Mouse (Mus musculus): Measurements from ENCODE around the gene Sik2. TPM values are rescaled to one million over a fixed set of nuclear protein-coding genes. Genes with fewer than 3 reads are reported as not detected.

Sik2 gene
- total RNA-seq (2017), result 31.4 and 33.9 TPM in 2 replicates

- peak; percentile 85 for ATAC-seq (ENCODE audit: extremely low read depth, insufficient number of reproducible peaks, low FRiP score, poor library complexity, severe bottlenecking)
Measured at GRCm38 (mm10) chr9:51008841-51009655, at the start of gene Sik2. Gene Sik2, minus strand, starts transcription at chr9:51009073.

GRCm38 (mm10) chr9:51056360-51057324 lies 47.8 kb upstream of the Sik2 start:
- ATAC-seq (ENCODE audit: extremely low read depth, insufficient number of reproducible peaks, low FRiP score, poor library complexity, severe bottlenecking), result no peak

- ATAC-seq (ENCODE audit: extremely low read depth, insufficient number of reproducible peaks, low FRiP score, poor library complexity, severe bottlenecking), result no peak
Measured at GRCm38 (mm10) chr9:51052180-51052579, 43.3 kb upstream of the Sik2 start.

GRCm38 (mm10) chr9:51042136-51042535 lies 33.3 kb upstream of the Sik2 start:
- ATAC-seq (ENCODE audit: extremely low read depth, insufficient number of reproducible peaks, low FRiP score, poor library complexity, severe bottlenecking), result no peak

GRCm38 (mm10) chr9:51041491-51041980 lies 32.7 kb upstream of the Sik2 start:
- no peak for ATAC-seq (ENCODE audit: extremely low read depth, insufficient number of reproducible peaks, low FRiP score, poor library complexity, severe bottlenecking)

- no peak for ATAC-seq (ENCODE audit: extremely low read depth, insufficient number of reproducible peaks, low FRiP score, poor library complexity, severe bottlenecking)
Measured at GRCm38 (mm10) chr9:51032785-51033529, 24.1 kb upstream of the Sik2 start.

GRCm38 (mm10) chr9:51032291-51032690 lies 23.4 kb upstream of the Sik2 start:
- ATAC-seq (ENCODE audit: extremely low read depth, insufficient number of reproducible peaks, low FRiP score, poor library complexity, severe bottlenecking), result no peak

GRCm38 (mm10) chr9:51031603-51032002 lies 22.7 kb upstream of the Sik2 start:
- no peak for ATAC-seq (ENCODE audit: extremely low read depth, insufficient number of reproducible peaks, low FRiP score, poor library complexity, severe bottlenecking)

- peak; percentile 90 for ATAC-seq (ENCODE audit: extremely low read depth, insufficient number of reproducible peaks, low FRiP score, poor library complexity, severe bottlenecking)
Measured at GRCm38 (mm10) chr9:51030147-51030546, 21.3 kb upstream of the Sik2 start.

- ATAC-seq (ENCODE audit: extremely low read depth, insufficient number of reproducible peaks, low FRiP score, poor library complexity, severe bottlenecking), result no peak
Measured at GRCm38 (mm10) chr9:51026952-51027351, 18.1 kb upstream of the Sik2 start.

GRCm38 (mm10) chr9:51021123-51021795 lies 12.4 kb upstream of the Sik2 start:
- ATAC-seq (ENCODE audit: extremely low read depth, insufficient number of reproducible peaks, low FRiP score, poor library complexity, severe bottlenecking), result no peak

- no peak for ATAC-seq (ENCODE audit: extremely low read depth, insufficient number of reproducible peaks, low FRiP score, poor library complexity, severe bottlenecking)
Measured at GRCm38 (mm10) chr9:51020351-51020750, 11.5 kb upstream of the Sik2 start.

- no peak for ATAC-seq (ENCODE audit: extremely low read depth, insufficient number of reproducible peaks, low FRiP score, poor library complexity, severe bottlenecking)
Measured at GRCm38 (mm10) chr9:51019670-51020069, 10.8 kb upstream of the Sik2 start.

- no peak for ATAC-seq (ENCODE audit: extremely low read depth, insufficient number of reproducible peaks, low FRiP score, poor library complexity, severe bottlenecking)
Measured at GRCm38 (mm10) chr9:51015732-51016131, 6.9 kb upstream of the Sik2 start.

- no peak for ATAC-seq (ENCODE audit: extremely low read depth, insufficient number of reproducible peaks, low FRiP score, poor library complexity, severe bottlenecking)
Measured at GRCm38 (mm10) chr9:51013644-51014043, 4.8 kb upstream of the Sik2 start.

GRCm38 (mm10) chr9:51009656-51009950 lies 730 bp upstream of the Sik2 start:
- ATAC-seq (ENCODE audit: extremely low read depth, insufficient number of reproducible peaks, low FRiP score, poor library complexity, severe bottlenecking), result no peak

GRCm38 (mm10) chr9:51008068-51008840 lies 619 bp downstream of the Sik2 start:
- peak; percentile 10; the same call in 1 of the 2 replicates for ATAC-seq (ENCODE audit: extremely low read depth, insufficient number of reproducible peaks, low FRiP score, poor library complexity, severe bottlenecking)

- ATAC-seq (ENCODE audit: extremely low read depth, insufficient number of reproducible peaks, low FRiP score, poor library complexity, severe bottlenecking), result no peak
Measured at GRCm38 (mm10) chr9:51007726-51008067, 1.2 kb downstream of the Sik2 start.
